Mouse (Mus musculus) lung, adult 18-20 months (tissue): ENCODE measurements at regions not wholly inside any gene's neighbourhood (a gene's known extent, or its start where the extent isn't known, plus 50 kb on each side); places are given as distances from the start of the nearest gene placed in this dataset.

ENCODE experiments used
- DNase-seq, 2 experiments: peaks; one replicate each; pipeline ENCODE4 v3.0.0; 2022; ENCODE audit warnings: mixed read lengths in 2 of 2

DNA sequence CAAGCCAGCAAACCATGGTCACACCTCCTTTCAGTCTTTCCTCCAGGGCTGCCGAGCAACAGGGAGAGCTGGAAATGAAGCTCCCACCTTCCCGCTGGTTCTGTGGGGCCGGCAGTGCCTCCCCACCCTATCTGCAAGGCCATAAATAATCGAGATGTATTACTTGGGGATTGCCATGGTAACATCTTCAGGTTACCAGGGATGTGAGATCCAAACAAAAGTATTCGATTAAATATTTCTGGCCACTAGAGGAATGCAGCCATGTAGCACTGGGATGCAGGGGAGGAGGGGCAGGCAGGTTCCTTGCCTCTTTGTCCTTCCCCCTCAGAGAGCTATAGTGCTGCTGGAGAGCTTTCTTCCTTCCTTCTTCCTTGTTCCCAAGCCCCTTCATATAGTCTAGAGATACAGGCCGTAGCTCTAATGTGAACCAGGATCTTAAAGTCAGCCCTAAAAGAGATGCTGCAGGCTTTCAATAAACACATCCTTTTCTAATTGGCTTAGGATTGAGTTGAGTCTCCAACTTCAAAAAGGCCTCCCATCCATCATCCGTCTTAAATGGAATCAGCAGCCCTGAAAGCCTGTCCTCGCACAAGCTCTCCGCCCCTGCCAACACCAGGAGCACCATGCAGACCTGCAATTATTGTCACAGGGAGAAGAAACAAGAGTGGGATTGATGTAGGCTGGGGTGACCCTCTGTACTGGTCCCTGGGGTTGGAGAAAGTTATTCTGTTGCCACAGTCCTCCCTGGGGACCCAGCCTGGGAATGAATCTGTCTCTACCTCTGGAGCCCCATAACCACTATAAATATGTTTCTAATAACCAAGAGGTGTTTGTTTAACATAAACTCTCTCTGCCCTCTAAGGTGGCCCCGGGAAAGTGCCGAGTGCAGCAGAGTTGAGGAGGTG is 290.6 kb upstream of the 4931429L15Rik start:
- DNase-seq = no peak

DNA sequence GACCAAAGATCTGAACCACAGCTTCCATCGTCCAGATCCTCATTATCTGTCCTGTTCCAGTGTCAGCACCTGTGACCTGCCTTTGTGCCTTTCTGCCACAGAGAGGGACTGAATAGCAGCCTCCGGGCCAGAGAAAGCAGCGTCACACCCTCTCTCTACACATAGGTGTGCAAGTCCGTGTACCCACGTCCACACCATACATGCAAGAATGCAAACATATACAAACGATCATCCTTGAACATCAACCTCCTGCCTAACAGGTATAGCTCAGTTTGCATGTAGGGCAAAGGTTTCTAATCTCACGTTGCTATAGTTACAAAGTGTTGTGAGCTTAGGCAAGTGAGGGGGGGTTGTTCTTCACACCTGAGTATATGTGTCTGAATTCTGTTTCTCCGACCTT is 288.9 kb upstream of the 4931429L15Rik start:
- no peak for DNase-seq

DNA sequence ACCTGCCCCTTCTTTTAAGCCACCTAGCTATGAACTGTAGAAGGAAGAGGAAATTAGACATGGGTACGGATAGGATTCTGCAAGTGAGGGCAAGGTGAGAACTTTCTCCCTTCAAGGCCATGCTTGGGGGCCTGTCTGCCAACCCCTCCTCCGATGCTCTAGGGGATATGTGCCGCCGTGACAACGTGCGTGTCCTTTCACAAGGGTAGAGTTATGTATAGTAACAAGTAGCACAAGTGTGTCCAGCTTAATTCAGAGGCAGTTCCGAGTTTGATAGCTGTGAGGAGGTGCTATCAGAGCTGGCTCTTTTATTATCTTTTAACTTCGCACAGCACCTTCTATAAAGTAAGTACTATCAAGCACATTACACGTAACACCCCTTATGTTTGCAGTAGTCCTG is 281.0 kb upstream of the 4931429L15Rik start:
- no peak for DNase-seq

DNA sequence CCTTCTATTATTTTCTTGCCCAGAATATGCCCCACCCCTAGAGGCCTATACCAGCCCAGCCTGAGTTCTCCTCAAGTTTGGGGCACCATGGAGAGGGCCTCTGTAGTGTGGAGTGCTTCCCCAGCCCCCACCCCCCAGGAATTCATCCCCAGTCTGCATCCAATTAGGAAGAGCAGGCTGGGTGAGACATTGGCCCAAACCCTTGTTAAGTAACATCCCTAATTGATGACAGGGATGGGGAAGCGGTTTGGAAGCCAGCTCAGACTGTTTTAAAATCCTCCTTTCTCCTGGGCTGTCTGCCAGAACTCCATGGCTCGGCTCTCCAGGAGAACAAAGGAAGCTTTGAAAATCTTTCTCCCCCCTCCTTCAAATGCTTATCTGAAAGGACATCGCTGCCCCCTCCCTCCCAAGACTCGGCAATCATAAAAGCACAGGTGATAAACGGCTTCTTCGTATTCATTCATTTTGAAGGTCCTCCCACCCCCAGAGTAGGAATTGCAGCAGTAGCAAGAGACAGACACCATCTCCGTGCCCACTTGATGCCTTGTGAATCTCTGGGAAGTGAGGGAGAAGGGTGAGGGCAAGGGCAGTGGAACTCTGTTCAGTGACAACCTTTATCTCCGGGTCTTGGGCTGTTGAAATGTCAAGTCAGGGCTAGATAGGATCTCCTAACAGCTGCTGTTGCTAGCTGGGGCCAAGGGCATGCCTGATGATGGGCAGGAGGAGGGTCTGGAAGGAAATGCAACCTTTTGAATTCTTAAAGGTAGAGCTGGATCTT is 280.3 kb upstream of the 4931429L15Rik start:
- no peak for DNase-seq

DNA sequence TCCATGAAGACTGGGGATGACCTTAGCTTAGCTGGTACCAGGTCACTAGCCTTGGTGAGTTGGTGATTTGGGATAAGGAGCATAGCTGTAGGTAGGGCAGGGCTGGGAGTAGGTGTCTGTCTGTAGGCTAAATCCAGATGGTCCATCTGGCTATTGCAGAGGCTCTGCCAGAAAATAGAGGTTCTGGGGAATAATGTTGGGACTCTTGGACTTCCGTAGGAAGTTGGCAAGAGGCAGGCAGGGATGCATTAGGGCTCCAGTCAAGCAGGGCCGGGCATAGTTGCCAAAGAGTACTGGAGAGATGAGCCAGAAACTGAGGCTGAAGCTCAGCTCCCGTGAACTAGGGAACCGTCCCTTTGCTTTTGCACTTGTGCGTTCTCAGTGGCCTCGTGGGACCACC is 278.7 kb upstream of the 4931429L15Rik start:
- DNase-seq = no peak

DNA sequence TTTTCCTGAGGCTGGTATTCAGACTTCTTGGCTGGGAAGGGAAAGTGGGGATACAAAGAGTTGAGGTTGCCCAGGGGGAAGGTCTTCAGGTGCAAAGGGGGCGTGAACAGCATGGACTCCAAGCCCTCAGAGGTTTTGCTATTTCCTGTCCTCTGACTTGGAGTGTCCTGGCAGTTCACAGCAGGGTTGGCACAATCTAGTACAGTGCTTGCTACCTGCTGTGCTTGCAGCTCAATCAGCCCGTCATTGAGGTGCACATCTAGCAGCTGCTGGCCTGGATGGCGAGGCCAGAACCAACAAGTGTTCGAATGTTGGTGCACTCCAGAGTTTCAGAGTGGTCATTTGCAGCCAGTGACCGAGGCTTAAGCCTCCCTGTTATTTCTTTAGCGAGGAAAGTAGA is 273.7 kb upstream of the 4931429L15Rik start:
- no peak for DNase-seq

DNA sequence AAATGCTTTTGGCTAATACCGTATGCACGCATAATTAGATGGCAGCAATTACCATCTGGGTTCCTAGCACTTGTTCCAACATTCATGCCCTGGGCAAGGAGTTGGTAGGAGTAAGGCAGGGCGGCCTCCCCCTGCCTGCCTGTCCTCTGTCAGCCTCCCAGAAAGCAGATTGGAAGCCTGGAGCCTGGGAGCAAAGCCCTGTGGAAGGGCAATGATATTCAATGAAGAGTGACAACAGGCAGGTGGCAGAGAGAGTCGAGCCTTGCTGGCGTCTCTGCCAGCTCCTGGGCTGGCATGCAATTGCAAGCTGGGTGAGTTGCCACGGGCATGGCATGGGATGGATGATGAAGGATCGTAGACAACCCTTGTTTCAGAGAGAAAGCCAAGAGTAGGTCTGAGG is 273.1 kb upstream of the 4931429L15Rik start:
- DNase-seq = no peak

DNA sequence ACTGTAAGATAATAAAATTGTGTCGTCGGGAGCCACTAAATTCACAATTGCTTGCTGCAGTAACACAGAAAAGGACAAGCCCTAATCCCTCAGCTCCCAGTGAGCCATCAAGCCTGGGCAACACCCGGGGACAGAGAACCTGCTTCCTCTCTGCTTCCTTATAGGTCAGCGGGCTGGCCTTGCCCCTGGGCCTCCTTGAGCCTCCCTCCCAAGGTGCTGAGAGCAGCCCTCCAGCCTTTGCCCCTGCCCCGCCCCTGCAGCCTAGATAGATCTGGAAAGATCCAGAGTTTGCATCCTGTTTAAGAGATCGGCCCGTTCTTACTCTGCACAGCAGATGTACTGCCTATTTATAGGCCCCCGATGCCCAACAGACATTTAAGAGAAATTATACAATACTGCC is 267.0 kb upstream of the 4931429L15Rik start:
- DNase-seq = no peak

DNA sequence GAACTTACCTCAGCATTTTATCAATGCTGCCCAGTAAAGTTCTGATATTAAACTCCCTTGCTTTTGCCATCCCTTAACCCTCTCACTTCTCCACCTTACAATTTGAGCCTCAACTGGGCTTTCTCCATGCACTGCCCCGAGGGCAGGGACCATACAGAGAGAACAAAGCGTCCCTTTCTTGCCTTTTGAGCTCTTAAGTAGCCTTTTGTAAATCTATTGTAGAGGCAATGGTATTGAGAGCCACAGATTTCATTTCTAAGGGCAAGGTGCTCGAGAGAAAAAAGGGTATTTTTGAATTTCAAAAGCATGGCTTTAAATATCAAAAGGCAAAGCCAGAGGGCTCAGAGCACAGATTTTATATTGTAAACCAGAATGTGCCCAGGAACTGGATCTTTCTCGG is 262.1 kb upstream of the 4931429L15Rik start:
- DNase-seq = no peak

DNA sequence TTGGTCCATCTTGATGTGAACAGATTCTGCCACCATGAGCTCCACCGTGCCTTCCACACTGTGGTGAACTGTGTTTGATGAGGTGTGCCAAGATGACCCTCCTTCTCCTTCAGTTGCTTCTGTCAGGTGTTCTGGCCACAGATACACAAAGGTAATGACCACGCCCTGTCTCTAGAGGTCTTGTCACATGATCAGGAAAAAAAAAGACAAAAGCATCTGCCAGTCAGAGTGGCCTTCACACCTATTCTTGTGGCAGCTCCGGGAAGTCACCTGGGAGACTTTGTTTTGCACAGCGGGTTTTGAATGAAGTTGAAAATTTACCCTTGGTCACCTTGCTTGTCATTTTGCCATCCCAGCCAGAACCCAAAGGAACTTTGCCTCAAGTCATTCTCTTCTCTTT is 242.5 kb upstream of the 4931429L15Rik start:
- no peak for DNase-seq

DNA sequence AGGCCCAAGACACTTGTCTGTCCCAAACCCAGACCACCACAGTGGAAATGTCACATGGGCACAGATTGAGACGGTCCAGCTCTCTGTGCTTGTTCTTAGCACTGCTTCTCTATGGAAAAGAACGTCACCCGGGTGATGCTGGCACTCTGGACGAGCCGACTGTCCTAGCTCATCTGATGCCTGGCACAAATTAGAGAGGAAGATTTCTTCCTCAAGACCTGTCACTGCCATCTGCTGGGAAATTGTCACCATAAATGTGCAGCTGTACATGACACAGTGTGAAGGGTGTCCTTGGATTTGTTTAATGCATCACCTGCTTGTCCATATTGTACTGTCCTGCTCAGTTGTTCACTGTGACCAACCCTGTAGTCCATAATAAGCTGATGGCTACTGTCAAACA is 238.7 kb upstream of the 4931429L15Rik start:
- DNase-seq = no peak

DNA sequence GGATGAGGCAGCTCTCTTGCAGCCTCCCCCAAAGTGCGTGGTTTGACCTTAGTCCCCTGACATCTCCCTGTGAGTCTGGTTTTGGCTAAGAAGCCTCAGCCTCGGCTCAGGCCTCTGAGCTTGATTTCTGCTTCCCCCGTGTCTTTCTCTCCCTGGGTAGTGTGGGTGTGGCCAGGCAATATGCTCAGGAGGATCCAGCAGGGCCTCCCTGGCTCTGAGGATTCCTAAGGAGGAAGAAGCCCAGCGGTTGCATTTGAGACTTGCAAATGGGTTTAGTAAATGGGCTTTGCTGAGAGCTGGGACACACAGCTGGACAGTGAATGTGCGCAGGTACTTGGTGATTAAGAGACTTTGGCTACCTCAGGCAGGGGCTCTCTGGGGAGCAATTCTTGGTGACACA is 238.0 kb upstream of the 4931429L15Rik start:
- DNase-seq = no peak

DNA sequence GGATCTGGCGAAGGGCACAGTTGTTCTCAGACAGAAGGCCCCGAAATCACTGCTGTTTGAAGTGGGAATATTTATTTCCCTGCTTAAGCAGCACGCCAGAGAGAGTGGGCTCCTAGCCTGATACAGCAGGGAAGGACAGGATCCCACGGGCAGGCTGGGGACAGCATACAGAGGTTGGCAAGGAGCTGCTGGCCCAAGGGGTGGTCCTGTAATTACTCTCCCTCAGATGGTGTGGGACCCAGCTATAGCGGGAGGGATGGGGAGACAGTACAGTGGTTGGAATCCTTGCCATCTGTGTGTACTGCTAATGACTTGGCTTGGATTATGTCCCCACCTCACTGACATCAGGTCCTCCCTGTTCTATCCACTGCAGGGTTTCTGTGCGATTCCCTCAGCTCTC is 235.4 kb upstream of the 4931429L15Rik start:
- DNase-seq = no peak

DNA sequence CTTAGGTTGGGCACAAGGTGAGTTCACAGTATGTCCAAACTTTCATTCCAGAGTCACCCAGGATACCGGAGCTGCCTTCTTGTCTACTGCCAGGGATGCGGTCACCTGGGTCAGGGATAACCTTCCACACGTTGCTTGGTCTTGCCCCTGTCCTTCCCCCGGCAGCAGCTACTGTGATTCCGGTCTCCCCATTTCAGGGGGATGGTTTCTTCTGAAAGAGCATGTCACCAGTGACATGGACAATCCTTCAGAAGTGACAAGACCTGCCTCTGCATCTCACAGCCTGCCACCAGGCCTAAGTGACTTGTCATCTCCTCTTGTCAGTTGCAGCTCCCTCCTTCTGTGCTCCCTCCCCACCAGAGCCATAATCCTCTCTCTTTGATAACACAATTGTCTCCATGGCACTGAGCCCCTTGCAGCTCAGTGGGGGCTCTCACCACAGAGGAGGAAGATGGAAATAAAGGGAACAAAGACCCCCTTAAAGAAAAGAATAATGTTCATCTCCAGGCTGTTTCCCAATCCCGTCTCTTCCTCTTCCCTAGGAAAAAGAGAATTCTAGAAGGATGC is 234.9 kb upstream of the 4931429L15Rik start:
- DNase-seq = no peak

DNA sequence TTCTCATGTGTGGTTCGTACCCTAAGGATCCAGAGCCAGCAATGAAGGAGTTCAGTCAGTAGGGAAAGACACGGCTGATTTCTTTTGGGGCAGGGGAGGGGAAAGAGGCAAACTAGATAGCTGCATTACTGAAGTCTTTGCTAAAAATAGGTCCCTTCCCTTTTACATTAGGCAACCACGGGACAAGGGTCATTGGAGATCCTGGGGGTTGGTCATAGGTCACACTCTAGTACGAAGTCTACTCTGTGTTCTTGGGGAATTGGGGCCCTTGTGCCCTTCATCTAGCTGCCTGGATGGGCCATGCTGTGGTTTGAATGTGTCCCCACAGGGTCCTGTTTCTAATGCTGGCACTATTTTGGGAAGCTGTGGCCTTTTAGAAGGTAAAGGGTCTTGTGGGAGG is 229.6 kb upstream of the 4931429L15Rik start:
- DNase-seq = no peak

DNA sequence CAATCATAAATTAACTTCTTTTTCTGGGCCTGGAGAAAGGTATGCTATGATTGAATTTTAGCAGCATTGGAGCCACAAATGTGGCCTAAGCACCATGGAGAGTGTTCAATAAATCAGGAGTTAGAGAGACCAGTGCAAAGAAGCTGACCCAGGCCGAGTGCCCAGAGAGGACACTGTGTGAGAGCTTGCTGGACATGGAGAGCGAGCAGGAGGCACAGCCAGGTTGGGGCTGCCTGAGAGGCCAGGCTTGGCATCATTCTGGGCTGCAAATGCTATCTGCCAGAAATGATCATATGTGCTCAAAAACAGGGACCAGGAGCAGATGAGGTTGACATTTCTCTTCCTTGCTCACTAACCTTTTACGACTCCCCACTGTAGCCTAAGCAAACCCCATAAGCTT is 224.5 kb upstream of the 4931429L15Rik start:
- no peak for DNase-seq

DNA sequence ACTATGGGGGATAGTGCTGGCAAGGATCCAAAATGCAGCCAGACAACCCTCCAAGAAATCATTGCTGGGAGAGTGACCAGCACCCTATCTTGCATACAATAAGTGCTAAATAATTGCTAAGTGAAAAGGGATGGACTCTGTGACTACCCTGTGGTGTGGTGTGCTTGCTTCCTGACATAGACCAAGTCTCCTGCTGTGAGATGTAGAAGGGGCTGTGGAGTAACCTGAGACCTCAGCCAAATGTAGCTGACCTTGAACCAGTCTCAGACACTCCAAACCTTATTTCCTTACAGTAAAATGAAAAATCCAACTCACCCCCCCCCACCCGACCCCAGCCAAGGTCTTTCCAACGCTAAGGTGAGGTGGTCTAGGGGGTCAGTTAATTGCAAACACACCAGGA is 221.2 kb upstream of the 4931429L15Rik start:
- no peak for DNase-seq

DNA sequence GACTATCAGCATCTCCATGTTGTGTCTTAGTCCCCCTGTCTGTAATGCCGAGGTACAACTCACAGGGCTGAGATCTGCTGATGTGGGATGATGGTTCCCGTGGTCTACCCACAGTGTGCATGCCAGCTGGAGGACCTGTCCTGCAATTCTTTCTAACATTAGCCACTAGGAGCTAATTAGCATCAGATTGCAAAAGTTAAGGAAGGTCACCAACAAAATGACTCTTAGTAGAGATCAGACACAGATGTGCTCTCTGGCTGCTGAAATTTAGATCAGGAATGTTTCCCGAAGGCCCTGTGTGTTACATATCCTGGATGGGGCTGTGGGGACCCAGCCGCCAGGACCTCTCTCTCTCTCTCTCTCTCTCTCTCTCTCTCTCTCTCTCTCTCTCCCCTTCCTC is 218.8 kb upstream of the 4931429L15Rik start:
- DNase-seq = no peak

DNA sequence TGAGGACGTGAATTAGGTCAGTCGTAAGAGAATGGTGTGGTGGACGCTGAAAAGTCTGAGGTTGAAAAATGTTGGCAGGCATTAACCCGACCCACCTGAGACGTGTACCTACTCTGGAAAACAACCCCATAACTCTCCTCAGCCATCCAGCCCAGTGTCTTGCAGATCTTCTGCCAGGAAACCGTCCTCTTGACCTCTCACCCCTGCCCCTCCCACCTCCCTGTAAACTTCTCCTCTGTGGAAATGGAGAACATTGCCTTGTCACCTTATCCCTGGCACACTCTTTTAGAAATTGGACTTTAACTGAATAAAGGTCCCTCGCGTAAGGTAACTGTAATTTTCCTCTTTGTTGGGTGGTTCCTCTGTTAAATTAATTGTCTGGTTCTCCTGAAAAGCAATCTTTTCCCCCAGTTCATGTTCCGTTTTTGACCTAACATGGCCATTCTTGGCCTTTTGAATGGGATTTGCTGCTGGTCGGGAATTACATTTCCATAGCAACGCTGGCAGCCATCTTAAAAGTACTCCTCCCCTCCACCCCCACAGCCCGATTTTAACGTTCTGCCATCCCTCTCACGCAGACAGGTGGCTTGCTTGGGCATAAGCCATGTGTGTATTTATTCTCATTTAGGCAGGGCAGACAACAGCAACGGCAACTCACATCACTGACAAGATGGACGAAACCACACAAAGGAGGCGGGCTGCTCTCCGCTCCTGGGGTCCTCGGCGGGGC is 196.8 kb upstream of the 4931429L15Rik start:
- DNase-seq = no peak

DNA sequence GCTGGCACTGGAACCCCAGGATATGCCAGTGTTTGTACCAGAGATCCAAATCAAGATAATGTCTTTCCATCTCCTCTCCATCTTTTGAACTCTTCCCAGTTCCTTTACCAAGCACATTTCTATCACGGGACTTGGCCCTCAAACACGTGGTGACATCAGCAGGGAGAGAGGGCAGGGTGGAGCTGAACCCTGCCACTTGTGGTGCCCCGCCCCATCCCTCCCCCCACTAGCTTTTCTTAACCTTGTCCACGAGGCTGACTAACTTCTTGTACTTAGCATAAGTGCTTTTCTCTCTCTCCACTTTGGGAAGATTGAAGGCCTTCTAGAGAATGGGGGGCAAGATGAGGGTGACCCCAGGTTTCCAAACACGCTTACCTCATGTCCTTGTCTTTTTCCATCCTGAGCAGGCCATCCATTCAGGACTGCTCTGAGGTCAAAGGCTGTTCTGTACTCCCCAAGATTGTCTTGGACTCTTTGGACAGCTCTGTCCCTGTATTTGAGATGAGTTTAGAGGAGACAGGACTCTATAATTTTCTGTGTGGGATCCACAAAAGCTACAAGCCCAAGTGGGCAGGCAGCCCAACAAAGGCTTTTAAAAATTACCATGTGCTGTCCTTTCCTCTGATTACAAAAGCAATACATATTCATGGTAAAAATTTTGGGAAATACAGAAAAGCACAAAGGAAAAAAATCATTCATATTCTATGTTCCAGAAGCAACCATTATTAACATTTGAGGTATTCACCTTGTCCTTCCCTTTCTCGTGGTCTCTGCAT is 192.7 kb upstream of the 4931429L15Rik start:
- DNase-seq = no peak

DNA sequence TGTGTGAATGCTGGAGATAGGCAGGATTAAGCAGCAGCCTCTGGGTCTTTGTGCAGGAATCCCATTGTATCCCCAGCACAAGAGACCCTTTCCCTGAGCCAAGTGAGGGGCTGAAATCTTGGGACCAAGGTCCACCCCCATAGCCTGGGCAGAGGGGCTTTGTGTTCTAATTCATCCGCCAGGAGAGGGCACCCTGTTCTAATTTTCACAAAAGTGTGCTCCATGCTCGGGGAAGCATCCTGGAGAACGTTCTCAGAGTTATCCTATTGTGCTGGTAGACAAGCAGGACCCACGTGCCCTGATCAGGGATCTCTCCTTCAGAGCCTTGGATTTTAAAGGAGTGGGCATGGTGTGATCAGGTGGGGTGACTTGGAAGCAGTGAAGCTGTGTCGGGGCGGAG is 191.5 kb upstream of the 4931429L15Rik start:
- DNase-seq = no peak

DNA sequence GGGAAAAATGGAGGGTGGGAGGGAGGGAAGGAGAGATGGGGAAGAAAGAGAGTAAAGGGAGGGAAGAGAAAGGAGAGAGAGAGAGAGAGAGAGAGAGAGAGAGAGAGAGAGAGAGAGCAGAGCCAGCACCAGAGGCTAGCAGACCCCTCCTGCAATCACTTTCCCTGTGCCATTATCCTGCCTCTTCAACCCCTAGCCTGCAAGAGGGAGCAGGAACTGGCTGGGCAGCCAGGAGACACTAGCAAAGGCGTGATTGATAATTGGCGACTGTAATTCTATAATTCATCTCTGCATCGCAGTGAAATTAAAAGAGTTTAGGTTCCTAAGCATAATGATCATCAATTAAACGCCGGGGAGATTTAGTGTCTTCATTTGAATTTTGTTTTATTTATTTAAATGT is 190.1 kb upstream of the 4931429L15Rik start:
- DNase-seq = no peak
